Mouse (Mus musculus): ENCODE measurements around the gene Nop53.
A peak's percentile ranks its signal among the peaks of the same experiment; 100 is the strongest.

The Nop53 gene

DNA sequence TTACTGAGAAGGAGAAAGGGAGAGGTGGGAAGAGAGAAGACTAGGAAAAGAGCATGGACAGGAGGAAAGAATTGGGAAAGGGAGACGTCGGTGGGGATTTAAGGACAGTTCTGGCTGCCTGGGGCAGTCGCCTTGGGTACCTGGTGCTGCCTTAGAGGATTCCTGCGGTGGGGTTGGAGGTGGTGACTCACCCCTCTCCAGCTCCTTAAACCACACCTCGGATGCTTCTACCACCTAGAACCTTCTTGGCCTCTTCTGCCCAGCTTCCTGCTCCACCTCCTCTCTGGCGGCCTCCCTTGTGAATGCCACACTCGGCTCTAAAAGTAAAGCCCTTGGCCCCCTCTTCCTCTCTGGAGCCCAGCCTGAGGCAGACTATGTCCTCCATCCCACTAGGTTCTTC is 9.6 kb upstream of the Nop53 start:
- no peak for DNase-seq

DNA sequence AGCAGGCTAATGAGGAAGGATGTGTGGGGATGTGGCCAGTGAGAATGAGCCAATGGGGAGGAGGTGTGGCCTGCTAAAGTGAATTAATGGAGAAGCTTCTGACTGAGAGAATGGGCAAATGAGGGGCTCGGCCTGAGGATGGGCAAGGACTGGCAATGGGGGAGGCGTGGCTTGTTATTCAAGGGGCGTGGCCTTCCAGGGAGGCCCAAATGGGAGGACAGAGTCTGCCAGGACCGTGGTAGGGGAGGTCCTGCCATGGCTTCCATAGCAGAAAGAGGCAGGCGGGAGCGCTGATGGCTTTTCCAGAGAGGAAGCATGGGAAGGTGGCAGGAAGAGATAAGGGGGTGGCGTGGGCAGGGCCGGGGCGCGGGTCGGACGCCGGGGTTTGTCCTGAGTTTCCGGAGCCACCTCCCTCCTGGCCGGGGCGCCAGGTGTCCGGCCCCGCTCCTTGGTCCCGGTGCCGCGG is 9.1 kb upstream of the Nop53 start:
- DNase-seq: peak; percentile 57

DNA sequence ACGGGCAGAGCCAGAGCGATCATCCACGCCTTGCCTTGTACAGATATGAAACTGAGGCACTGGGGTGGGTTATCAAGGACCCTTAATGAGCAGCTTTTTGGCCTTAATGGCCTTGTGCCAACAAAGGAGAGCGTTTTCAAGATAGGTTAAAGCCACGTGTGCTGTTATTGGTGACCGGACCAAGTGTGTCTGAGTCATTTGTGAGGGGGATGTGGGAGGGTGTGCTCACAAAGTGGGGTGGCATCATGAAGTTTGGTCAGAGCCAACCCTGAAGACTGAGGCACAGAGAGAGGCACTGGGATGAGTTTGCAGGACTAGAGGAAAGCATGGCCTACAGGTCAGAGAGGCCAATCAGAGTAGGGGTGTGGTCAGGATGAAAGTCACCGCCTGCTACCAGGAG is 8.6 kb upstream of the Nop53 start:
- no peak for DNase-seq

DNA sequence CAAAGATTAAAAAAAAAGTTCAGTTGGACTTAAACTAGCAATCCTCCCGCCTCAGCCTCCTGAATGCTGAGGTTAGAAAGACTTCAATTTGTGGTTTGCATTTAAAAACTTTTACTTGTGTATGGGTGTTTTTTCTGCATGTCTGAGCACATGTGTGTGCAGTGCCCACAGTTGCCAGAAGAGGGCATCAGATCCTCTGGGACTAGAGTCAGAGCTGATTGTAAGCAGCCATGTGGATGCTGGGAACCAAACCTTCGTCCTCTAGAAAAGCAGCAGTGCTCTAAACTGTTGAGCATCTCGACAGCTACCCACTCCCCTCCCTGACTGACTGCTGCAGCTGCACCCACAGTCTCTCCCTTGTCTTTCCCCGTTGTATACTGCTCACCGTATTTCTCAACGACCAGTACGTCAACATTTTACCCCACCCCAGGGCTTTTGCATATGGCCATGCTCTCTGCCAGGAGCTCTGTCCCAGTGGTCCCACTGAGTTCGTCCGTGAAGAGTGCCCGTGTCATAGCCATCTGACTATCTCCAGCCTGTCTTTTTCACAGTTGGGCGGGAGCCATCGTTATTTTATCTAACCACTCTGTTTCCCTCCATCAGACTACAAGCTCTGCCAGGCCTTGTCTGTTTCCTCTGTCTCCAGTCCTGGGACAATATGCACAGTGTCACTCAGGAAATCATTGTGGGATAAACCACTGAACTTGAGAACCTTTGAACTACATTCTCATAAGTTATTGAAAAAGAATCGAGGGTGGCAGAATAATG is 7.6 kb upstream of the Nop53 start:
- no peak for DNase-seq

DNA sequence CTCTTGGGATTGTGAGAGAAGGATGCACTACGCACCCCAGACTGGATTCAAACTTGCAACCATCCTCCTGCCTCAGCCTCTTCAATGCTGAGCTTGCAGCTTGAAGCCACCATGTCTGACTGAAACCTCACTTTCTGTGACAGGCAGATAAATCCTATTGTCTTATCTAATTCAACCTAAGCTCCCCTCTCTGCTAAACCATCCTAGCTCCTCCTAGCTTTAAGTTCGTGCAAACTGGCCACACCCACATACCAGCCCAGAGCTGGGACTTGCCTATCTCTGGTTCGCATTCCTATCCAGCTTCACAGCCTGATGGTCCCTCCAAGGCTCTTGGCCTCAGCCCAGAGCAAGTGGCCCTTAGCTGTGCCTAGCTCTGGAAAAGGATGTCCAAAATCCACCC is 6.5 kb upstream of the Nop53 start:
- DNase-seq: no peak

DNA sequence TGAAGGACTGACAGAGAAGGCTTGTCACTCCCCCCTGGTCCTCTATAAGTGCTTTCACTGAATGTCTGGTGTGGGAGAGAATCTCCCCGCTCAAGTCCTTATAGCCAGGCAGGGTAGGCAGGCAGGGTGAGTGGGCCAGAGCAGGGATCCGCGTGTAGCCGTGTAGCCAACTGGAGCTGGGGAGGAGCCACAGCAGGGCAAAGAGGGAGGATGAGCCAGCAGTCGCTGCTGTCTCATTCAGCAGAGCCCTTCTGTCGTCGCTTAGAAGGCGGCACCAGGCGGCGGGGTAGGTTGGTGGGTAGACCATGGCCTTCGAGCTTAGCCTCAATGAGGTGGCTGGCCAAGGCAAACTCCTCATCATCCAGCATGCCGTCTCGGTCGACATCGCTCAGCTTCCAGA is 4.1 kb upstream of the Nop53 start:
- no peak for DNase-seq

DNA sequence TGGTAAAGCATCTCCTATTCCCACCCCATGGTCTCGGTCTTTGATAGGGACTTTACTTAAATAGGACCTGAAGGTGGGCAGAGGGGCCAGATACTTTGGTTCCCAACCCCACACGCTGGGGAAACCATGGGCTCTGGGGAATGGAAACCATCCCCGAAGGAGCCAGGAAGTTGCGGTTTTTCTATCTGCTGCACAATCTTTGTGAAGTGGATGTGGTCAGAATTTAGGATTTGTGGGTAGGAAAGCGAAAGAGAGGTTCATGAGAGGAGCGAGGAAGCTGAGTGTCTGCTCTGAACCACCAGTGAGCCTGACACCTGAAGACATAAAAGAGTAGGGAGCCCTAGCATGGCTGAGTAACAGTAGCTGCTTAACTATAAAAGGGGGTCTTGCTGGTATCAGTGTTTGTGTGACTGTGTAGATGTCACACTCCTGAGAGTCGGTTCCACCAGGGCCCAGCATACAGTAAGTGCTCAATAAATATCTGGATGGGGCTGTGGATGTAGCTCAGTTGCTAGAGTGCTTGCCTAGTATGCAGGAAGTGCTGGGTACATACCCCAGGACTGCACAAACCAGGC is 3.4 kb upstream of the Nop53 start:
- DNase-seq: no peak

DNA sequence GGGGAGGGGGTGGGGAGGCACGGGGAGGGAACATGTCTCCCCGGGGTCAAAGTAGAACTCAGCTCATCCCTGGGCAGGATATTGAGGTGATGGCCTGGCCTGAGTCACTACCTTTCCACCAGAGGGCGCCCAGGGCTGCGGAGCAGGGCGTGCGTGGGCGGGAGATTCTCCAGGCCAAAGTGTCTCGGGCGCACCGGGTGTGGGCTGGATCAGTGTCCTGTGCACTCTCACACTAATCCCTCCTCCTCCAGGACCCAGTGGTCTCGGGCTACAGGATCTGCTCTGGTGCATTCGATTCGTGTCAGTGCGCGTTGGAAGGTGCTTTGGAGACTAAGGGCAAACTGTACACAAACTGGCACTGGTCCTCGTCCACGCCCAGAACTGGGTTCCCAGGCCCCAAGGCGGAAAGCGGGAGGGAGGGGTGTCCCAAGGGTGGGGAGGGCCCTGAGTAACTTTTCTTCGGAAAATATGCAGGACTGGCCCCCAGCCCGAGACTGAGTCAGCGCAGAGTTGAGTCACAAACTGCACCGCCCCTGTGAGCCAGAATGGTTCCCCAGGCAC is 2.6 kb upstream of the Nop53 start:
- peak; percentile 85 for DNase-seq

DNA sequence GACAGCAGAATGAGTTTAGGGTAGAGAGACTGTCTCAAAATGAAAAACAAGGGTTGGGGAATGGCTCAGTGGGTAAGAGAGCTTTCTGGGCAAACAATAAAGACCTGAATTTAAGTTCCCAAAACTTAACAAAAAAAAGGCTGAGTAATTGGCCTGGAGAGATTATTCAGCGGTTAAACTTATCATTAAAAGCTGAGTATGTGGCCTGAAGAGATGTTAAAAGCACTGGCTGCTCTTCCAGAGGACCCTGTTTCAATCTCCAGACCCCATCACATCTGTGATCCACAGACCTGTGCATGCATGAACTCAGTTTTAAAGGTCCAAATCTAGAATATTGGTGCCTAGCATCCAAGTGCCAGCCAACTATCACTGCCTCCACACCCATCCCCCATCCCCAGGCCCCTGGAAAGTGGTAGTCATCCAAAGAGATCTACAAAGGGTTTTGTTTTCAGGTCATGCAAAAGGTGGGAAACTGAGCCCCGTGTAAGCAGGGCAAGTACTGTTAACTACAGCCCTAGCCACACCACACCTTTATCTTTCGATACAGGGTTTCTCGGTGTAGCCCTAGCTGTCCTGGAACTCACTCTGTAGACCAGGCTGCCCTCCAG is 1.9 kb upstream of the Nop53 start:
- DNase-seq: no peak

DNA sequence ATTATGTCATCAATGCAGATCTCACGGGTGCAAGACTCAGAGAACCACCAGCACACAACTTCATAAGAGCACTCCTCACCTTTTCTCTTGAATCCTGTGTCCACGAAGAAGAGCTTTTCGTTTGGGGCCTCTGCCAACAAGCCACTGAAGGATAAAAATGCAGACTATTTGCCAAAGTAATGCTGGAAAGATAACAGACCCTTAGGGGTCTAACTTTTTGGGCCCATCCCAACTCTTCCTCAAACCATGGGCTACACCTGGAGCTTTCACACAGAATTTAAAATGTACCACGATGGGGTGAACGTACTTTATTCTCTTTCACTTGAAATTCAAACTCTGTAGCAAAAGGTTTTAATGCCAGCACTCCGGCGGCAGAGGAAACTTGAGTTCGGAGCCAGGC is 663 bp downstream of the Nop53 start:
- DNase-seq: no peak

DNA sequence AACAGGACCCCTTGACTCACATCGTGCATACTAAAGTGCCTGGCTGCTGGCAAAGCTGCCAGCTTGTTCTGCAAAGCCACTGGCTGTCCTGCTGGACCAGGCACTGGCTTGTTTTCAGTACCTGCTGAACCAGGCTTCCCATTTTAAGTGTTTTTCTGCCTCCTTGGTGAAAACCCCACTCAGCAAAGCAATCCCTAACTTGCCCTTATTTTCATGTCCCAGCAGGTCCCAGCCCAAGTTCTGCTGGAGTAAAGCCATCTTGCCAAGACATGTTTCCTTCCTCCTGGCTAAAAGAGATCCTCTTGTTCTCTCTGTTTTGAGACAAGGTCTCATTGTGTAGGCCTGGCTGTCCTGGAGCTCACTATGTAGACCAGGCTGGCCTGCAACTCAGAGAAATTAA is 1.6 kb downstream of the Nop53 start:
- no peak for DNase-seq

DNA sequence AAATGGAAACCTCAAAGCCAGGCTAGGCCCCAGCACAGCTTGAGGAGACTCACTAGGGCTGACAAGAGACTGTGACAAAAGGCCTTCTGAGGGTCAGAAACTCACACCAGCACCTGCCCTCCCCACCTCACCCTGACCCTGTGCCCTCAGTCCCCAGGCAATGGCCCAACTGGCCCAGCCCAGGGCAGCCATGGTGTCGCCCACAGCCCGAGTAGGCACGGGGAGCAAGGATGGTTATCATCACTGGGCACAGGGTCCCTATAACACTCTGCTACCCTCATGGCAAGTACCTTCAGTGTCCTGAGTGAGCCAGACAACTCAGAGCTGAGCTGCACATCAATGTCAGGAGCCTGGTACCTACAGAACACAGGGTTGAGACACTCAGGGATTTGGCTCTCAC is 7.3 kb downstream of the Nop53 start:
- no peak for DNase-seq

DNA sequence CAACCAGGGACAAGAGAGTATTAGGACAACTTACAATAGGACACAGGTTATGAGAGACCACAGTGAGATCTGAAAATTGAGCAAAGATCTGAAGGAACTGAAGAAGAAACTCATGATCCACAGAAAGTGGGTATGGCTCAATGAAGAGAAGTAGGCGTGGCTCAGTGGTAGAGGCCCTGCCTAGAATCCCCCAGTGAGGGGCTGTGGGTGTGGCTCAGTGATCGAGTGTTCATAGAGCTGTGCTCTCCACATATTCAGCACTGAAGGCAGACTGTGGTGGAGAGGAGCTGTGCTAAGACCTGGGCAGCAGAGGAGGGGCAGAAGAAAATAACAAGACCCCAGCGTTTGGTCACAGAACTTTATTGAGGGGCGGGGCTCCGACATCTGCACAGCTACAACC is 8.4 kb downstream of the Nop53 start:
- DNase-seq: no peak

DNA sequence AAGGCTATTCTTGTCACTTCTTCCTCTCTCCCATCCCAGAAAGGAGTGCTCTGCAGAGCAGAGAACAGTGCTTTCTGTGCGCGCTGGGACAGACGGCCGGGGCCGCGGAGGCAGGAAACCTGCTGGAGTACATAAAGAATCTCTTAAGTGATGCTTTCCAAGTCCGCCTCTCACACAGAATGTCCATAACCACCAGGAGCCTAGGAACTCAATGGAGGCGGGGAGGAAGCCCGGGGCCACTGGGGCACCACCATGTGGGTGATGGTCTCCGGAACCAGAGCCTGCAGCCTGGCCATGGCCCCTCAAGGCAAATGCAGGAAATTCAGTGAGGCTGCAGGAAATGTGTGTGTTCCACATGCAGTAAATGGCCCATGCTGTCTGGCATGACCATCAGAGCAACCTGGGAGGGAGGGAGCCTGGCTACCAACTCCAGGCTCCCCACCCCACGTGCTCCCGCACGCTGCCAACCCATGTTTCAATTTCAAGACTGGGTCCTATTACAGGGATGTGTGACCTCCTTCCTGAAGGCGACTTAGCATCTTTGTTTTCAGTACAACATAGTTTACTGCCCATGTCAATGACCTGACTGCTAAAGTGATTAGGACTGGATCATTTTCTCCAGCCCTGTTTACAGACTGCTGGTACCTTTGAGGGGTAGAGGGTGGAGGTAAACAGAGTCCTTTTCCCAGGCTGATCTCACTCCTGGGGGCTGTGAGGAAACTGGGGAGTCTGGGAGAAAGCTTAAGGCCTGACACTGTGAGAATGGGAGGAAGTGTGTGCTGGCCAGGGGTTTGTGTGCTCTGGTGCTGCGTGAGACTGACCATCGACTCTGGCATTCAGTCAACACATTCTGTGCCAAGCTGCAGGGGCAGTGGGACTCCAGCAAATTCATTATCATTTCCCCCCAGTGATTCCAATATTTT is 12.2 kb downstream of the Nop53 start:
- DNase-seq: no peak

DNA sequence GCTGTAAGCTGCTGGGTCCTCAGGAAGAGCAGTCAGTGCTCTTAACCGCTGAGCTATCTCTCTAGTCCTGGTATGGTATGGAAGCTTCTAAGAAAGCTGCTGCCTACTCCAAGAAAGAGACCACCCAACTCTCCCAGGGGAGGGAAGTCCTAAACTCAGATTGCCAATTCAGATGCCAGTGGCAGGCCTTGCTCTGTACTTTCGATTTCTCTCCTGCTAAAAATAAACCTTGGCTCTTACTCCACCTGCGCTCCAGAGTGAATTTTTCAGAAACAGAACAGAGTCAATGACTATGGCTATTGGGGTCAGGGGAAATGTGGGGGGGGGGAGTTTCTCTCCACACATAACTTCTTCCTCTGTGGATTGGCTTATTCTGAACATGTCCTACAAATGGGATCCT is 14.2 kb downstream of the Nop53 start:
- no peak for DNase-seq

DNA sequence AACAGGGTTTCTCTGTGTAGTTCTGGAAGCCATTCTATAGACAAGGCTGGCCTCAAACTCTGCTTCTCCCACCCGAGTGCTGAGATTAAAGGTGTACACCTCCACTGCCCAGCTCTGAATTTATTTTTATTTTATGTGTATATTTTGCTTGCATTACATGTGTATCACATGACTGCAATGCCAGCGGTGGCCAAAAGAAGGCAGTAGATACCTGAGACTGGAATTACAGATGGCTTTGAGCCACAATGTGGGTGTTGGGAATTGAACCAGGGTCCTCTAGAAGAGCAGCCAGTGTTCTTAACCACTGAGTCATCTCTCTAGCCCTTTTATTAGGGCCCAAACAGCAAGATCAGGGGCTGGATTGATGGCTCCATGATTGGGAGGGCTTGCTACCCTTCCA is 15.3 kb downstream of the Nop53 start:
- DNase-seq: no peak

DNA sequence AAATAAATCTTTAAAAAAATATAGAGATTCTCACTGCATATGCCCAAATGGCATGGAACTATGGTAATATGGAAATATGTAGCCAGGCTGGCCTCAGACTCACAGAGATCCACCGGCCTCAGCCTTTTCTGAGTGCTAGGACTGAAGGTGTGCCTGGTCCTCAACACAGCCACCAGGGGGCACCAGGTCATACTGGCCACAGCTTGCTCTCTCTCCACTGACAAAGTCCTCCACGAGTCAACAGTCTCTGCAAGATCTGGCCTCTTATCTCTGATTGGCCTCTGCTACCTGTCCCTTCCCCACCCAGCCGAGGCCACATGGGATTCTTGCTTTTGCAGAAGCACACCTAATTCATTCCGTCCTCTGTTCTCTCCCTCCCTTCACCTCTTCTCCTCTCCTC is 16.0 kb downstream of the Nop53 start:
- peak; percentile 60 for DNase-seq

DNA sequence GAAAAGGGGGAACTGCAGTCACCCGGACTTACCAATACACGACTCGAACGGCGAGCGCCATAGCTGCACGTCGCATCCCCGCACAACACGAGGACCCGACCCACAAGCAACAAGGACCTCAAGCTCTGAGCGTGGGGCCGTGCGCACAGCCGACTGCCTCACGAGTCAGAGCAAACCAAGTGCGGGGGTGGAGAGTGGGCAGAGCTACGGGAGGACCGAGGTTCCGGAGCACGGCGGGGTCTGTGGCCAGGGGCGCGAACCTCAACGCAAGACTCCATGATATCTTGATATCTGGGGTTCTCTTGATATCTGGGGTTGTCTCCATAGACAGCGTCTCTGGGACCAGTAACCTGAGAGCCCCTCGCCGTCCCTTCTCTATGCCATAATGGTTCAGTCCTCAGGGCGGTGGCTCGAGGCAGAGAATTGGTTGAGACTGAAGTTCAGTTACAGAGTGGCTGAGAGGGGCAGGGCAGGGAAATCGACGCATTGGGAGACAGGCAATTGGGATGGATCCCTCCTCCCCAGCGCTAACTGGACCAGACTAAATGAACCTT is 23.6 kb downstream of the Nop53 start, which contains the start of gene Selenow:
Gene Selenow, minus strand, starts transcription at position 183 of the 554 bp plus-strand sequence.
- peak; percentile 89 for DNase-seq

DNA sequence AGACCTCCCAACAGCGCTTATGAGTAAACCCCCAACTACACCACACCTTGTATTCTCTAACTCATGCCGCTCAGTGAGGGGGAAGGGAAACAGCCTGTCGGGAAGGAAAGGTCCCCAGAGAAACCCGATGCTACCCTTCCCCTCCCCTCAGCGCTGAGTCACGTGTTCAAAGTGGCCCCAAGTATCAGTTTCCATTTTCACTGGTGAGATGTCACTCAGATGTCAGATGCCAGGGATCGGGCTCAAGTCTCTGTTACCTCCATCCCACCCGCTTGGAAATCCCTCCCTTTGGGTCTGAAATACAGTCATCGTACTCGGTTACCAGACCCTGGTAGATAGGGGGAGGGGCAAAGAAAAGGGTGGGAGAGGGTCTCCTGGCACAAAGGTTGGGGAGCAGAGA is 24.1 kb downstream of the Nop53 start:
- no peak for DNase-seq

DNA sequence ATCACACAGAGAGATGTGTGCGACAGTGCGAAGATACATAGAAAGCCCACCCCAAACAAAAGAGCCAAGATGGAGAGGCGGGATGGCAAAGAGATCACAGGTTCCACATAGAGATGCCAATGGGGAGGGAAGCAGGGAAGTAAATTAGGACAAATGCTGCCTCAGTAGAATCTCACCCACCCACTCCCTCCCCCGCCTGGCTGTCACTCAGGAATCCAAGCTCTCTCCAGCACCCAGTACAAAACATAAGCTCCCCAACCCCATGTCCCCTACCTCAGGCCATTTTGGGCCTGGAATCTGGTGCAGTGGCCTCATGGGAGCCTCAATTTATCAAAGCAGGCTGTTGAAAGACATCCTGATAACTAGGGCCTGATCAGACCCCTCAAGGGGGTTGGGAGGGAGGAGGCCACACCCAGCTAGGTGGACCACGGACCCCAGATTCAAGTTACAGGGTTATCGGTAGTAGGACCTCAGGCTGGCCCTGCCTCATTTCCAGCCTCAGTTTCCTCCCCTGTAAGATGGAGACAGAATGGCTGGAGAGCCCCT is 25.2 kb downstream of the Nop53 start:
- DNase-seq: no peak

DNA sequence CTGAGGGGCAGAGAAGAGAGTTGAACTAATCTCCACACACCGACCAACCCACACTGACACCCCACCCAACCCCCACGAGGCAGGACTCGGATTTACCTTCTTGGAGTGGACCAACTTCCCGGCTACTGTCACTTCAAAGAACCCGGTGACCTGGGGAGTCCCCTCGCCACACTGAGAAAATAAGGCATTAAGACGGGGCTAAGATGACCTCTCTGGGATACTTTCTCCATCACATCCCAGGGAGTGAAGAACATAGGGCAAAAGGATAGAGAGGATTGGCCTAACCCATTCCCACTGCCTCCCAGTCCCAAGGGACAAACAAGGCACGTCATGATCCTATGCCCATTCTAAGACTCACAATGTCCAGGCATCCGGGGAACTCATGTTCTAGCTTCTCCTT is 25.9 kb downstream of the Nop53 start:
- DNase-seq: no peak

DNA sequence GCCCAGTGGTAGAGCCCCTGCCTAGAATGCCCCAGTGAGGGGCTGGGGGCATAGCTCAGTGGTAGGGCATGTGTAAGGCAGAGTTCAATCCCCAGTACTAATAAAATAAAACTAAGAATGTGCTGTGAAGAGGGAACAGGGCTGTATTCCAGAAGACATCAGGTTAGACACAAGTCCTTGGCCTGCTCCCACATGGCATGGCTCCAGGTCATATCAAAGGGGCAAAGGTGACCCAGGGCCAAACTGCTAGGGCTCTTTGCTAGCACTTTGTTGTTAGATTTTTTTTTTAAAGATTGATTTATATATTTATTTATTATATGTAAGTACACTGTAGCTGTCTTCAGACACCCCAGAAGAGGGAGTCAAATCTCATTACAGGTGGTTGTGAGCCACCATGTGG is 27.5 kb downstream of the Nop53 start:
- peak; percentile 15 for DNase-seq

All from kidney, adult 18-20 months (tissue).